Mouse (Mus musculus) bone marrow macrophage, adult 2 months (primary cell): ENCODE data around the gene Midn.

Source experiments
- CTCF ChIP-seq: IDR thresholded peaks from 2 replicates; pipeline ENCODE4 v1.5.1; 2012; ENCODE audit warnings: low read depth, mild to moderate bottlenecking, low read length, moderate library complexity
- POLR2A ChIP-seq: IDR thresholded peaks from 2 replicates; pipeline ENCODE4 v1.6.1; 2012; ENCODE audit warnings: mild to moderate bottlenecking, low read depth, low read length, borderline replicate concordance

DNA sequence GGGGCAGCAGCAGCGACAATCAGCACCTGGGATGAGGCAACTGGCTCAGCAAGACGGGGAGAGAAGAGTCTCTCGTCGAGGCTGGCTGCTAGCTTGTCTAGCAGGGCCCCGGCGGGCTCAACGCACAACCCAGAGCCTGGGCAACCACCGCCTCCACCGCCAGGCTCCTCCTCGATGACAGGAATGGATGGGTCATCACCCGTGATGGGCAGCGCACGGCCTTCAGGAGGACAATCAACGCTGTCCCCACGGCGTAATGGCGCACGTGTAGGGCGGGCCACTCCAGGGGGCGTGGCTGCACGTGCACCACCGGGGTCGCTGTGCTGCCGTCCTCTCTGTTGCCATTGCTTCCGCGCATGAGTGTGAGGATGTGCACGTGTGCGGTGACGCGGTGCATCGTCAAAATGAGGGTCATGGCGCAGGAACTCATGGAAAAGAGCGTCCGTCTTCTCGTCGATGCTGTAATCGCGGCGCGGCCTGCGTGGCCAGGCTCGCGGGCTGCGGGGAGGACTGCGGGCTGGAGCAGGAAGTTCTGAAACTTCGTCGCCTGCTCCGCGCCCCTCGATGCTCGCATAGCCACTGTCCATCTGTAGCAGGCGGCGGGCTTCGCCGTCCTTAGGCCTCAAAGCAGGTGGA, 16.6 kb upstream of the Midn start:
- TF ChIP-seq CTCF (no peak), POLR2A (no peak)
